Mouse (Mus musculus): ENCODE data around the gene Gm6685. TPM values are rescaled to one million over a fixed set of nuclear protein-coding genes. Genes with fewer than 3 reads are reported as not detected.

Gm6685 gene
- polyA plus RNA-seq, 1 experiment from 2014 or later: not detected

Other genes starting within 250 kb of the Gm6685 start
- 16.9 and 18.9 TPM in 2 replicates for gene Ccdc85a, start 244.5 kb upstream of the Gm6685 start, polyA plus RNA-seq (2015; fragmentation: Nextera tagmentation; extraction: Ambion mirVana)

Data from forebrain, embryonic 15.5 days (tissue).